ENCODE assay signal across 9 mouse cellular contexts in genomic region chr4:134869068-134869730, GRCm38 (mm10). TPM values are rescaled to one million over a fixed set of nuclear protein-coding genes. Genes with fewer than 3 reads are reported as not detected.
DNase-seq lines count a peak whose midpoint lies in the region; ATAC-seq and TF ChIP-seq lines count a peak whose summit lies in the region.
"Had no signal": no experiment of that assay in that cellular context is flagged by ENCODE, and none has a peak within 500 bp of the region (broad histone marks: within the 10 kb centered on the region; RNA-seq: fewer than 3 reads in every experiment).

No protein-coding gene starts in this region.

- peak; percentile 60; the same call in 1 of the 2 replicates for ATAC-seq in lung, embryonic 15.5 days (ENCODE audit: borderline replicate concordance, extremely low read depth, low FRiP score, low TSS enrichment)
- ATAC-seq in intestine, postnatal 0 days: no peak

- H3K4me3 ChIP-seq in lung, embryonic 15.5 days: 0 out of 2 replicates have a peak overlapping the region, but pooled peaks have one; percentile 2
- peak overlapping the region; percentile 43 for H3K4me3 ChIP-seq in embryonic facial prominence, embryonic 10.5 days
- H3K4me3 ChIP-seq in intestine, postnatal 0 days (ENCODE audit: low read depth, low read length): no peak overlapping the region

- WGBS in lung, embryonic 15.5 days: 11% methylated on average over 16 of the region's 16 CpGs
- 8% methylated on average over 16 of the region's 16 CpGs for WGBS in embryonic facial prominence, embryonic 10.5 days
- 12% methylated on average over 16 of the region's 16 CpGs for WGBS in intestine, postnatal 0 days

- TF ChIP-seq CTCF in intestine, postnatal 0 days (IDR thresholded peaks at IDR 0.05; ENCODE audit: low read depth): no peak

- no peak overlapping the region for H3K9ac ChIP-seq in lung, embryonic 15.5 days
- no peak overlapping the region for H3K9ac ChIP-seq in intestine, postnatal 0 days (ENCODE audit: low read depth, low read length)
- H3K9ac ChIP-seq: hindbrain, embryonic 14.5 days had no signal

- H3K4me1 ChIP-seq in lung, embryonic 15.5 days: peaks cover 17% of the 10 kb centered on the region; the same call in 1 of the 2 replicates
- H3K4me1 ChIP-seq in embryonic facial prominence, embryonic 10.5 days: peaks cover 37% of the 10 kb centered on the region
- H3K4me1 ChIP-seq in intestine, postnatal 0 days (replicated peaks; ENCODE audit: control insufficient read depth, insufficient read depth, low read length): no peaks in the 10 kb centered on the region

- no peak overlapping the region for H3K27ac ChIP-seq in lung, embryonic 15.5 days
- peak overlapping the region; percentile 36; the same call in 1 of the 2 replicates for H3K27ac ChIP-seq in embryonic facial prominence, embryonic 10.5 days (replicated peaks)
- H3K27ac ChIP-seq in intestine, postnatal 0 days (ENCODE audit: low read depth, low read length): no peak overlapping the region
- H3K27ac ChIP-seq: hindbrain, embryonic 14.5 days had no signal

- no peak for DNase-seq in lung, postnatal 10 days
- DNase-seq in embryonic facial prominence, embryonic 10.5 days (ENCODE audit: low spot score): peak; percentile 38
- DNase-seq in spleen, postnatal 36 days (ENCODE audit: low spot score in 2 of 2): peak; percentile 69 to 83
- DNase-seq in frontal cortex, postnatal 25 days (ENCODE audit: low spot score in 2 of 2): no peak
- no peak for DNase-seq in layer of hippocampus, adult 11-12 months (ENCODE audit: low spot score)

- H3K36me3 ChIP-seq in lung, embryonic 15.5 days: no peaks in the 10 kb centered on the region
- H3K36me3 ChIP-seq in embryonic facial prominence, embryonic 10.5 days (replicated peaks): no peaks in the 10 kb centered on the region
- H3K36me3 ChIP-seq in intestine, postnatal 0 days (ENCODE audit: control insufficient read depth, insufficient read depth): no peaks in the 10 kb centered on the region

- H3K4me2 ChIP-seq in lung, embryonic 15.5 days: peak overlapping the region; percentile 33
- H3K4me2 ChIP-seq in intestine, postnatal 0 days (replicated peaks; ENCODE audit: low read depth): peak overlapping the region; percentile 48
- H3K4me2 ChIP-seq: hindbrain, embryonic 14.5 days had no signal

- no peaks in the 10 kb centered on the region for H3K9me3 ChIP-seq in lung, embryonic 15.5 days
- H3K9me3 ChIP-seq in embryonic facial prominence, embryonic 10.5 days: no peaks in the 10 kb centered on the region
- H3K9me3 ChIP-seq in intestine, postnatal 0 days (ENCODE audit: control insufficient read depth): no peaks in the 10 kb centered on the region

- H3K27me3 ChIP-seq in lung, embryonic 15.5 days: peaks cover 19% of the 10 kb centered on the region
- H3K27me3 ChIP-seq in embryonic facial prominence, embryonic 10.5 days (replicated peaks; ENCODE audit: low read depth, poor library complexity, severe bottlenecking): peaks cover 41% of the 10 kb centered on the region
- H3K27me3 ChIP-seq in intestine, postnatal 0 days (replicated peaks; ENCODE audit: control insufficient read depth, insufficient read depth, low read length): 0 out of 2 replicates have a peak, but pooled peaks cover 10% of the 10 kb centered on the region

RNA-seq across cellular contexts. Expression of gene Rhd, which starts 4.9 kb away (rescaled TPM):
- polyA plus RNA-seq in lung, embryonic 15.5 days (2015; fragmentation: Nextera tagmentation; extraction: Ambion mirVana): 2.3 and 5.4 TPM in 2 replicates
- 8.2 and 11.2 TPM in 2 replicates for polyA plus RNA-seq in embryonic facial prominence, embryonic 10.5 days (2016; fragmentation: Nextera tagmentation; extraction: Ambion mirVana)
- 0.10 and 0.16 TPM in 2 replicates for polyA plus RNA-seq in intestine, postnatal 0 days (2015; fragmentation: Nextera tagmentation; extraction: Ambion mirVana)
- polyA plus RNA-seq: liver, adult 2 months had no signal

RNA-seq across cellular contexts. Expression of gene Maco1, which starts 16.1 kb away (rescaled TPM):
- 36.1 and 39.9 TPM in 2 replicates for polyA plus RNA-seq in lung, embryonic 15.5 days (2015; fragmentation: Nextera tagmentation; extraction: Ambion mirVana)
- 38.9 and 42.5 TPM in 2 replicates for polyA plus RNA-seq in embryonic facial prominence, embryonic 10.5 days (2016; fragmentation: Nextera tagmentation; extraction: Ambion mirVana)
- polyA plus RNA-seq in intestine, postnatal 0 days (2015; fragmentation: Nextera tagmentation; extraction: Ambion mirVana): 18.5 and 19.0 TPM in 2 replicates

RNA-seq across cellular contexts. Expression of gene Tmem50a, which starts 45.6 kb away (rescaled TPM):
- 172 and 184 TPM in 2 replicates for polyA plus RNA-seq in lung, embryonic 15.5 days (2015; fragmentation: Nextera tagmentation; extraction: Ambion mirVana)
- polyA plus RNA-seq in embryonic facial prominence, embryonic 10.5 days (2016; fragmentation: Nextera tagmentation; extraction: Ambion mirVana): 127 and 133 TPM in 2 replicates
- polyA plus RNA-seq in intestine, postnatal 0 days (2015; fragmentation: Nextera tagmentation; extraction: Ambion mirVana): 129 and 136 TPM in 2 replicates

RNA-seq across cellular contexts. Expression of gene Rsrp1, which starts 54.2 kb away (rescaled TPM):
- polyA plus RNA-seq in lung, embryonic 15.5 days (2015; fragmentation: Nextera tagmentation; extraction: Ambion mirVana): 369 and 412 TPM in 2 replicates
- 343 and 353 TPM in 2 replicates for polyA plus RNA-seq in embryonic facial prominence, embryonic 10.5 days (2016; fragmentation: Nextera tagmentation; extraction: Ambion mirVana)
- polyA plus RNA-seq in intestine, postnatal 0 days (2015; fragmentation: Nextera tagmentation; extraction: Ambion mirVana): 252 and 263 TPM in 2 replicates

Comparison
In these comparisons a context has a peak if more than half of its experiments do, and no peak if none do; other contexts are left out.
1. DNase-seq: peak in embryonic facial prominence, embryonic 10.5 days (single experiment) and spleen, postnatal 36 days (2 of 2); none in lung, postnatal 10 days (single experiment), frontal cortex, postnatal 25 days (0 of 2) and layer of hippocampus, adult 11-12 months (single experiment).